8 mouse cellular contexts compared by ENCODE assay signal in the genomic region with DNA sequence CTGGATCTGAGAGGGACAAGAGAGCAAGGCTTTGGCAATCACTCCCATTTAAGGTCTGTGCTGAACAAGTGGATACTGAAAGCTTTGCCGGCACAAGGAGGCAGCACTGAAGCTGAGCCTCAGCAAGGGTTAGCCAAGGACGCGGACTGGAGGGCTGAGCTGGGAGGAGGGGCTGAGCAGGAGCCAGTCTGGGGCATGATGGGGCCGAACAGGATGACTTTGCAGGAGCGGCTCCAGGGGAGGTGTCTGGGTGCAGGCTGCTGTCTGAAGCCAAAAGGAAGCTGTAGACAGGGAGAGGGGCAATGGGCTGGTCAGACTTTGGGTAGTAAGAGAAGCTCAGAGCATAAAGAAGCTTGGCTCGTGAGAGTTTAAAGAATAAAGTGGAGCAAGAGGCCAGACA. TPM values are rescaled to one million over a fixed set of nuclear protein-coding genes. Genes with fewer than 3 reads are reported as not detected.
DNase-seq lines count a peak whose midpoint lies in the region; ATAC-seq and TF ChIP-seq lines count a peak whose summit lies in the region.

No protein-coding gene starts in this region.

- H3K9me3 ChIP-seq in intestine, embryonic 16.5 days (ENCODE audit: control insufficient read depth, low read length), result no peaks in the 10 kb centered on the region
- H3K9me3 ChIP-seq in neural tube, embryonic 12.5 days, result no peaks in the 10 kb centered on the region

- H3K4me3 ChIP-seq in intestine, embryonic 16.5 days (ENCODE audit: low read length), result no peak overlapping the region
- no peak overlapping the region for H3K4me3 ChIP-seq in liver, adult 2 months (ENCODE audit: insufficient read depth, low read depth, low read length)
- H3K4me3 ChIP-seq in neural tube, embryonic 12.5 days, result no peak overlapping the region

- peak; percentile 33 for TF ChIP-seq CTCF in liver, adult 2 months (IDR thresholded peaks at IDR 0.05; ENCODE audit: low read depth, low read length)

- WGBS in intestine, embryonic 16.5 days, result 11% methylated on average over 6 of the region's 6 CpGs
- WGBS in liver, adult 2 months, result 18% methylated on average over 6 of the region's 6 CpGs
- 11% methylated on average over 6 of the region's 6 CpGs for WGBS in neural tube, embryonic 12.5 days

- H3K27me3 ChIP-seq in intestine, embryonic 16.5 days (replicated peaks; ENCODE audit: control insufficient read depth, insufficient read depth, low read length), result no peaks in the 10 kb centered on the region
- H3K27me3 ChIP-seq in liver, adult 2 months (ENCODE audit: control insufficient read depth, insufficient read depth, low read length), result no peaks in the 10 kb centered on the region; the same call in 1 of the 2 replicates
- no peaks in the 10 kb centered on the region for H3K27me3 ChIP-seq in neural tube, embryonic 12.5 days (replicated peaks)

- H3K79me2 ChIP-seq in liver, adult 2 months (ENCODE audit: control insufficient read depth, insufficient read depth, low read length), result no peaks in the 10 kb centered on the region

- peak; percentile 62; the same call in 1 of the 2 replicates for ATAC-seq in intestine, embryonic 16.5 days
- ATAC-seq in neural tube, embryonic 12.5 days (ENCODE audit: low FRiP score, low read depth), result no peak

- no peaks in the 10 kb centered on the region for H3K4me1 ChIP-seq in intestine, embryonic 16.5 days (ENCODE audit: control insufficient read depth, insufficient read depth, low read length)
- H3K4me1 ChIP-seq in liver, adult 2 months (ENCODE audit: control insufficient read depth, insufficient read depth, low read length), result no peaks in the 10 kb centered on the region
- peaks cover 5% of the 10 kb centered on the region; the same call in 1 of the 2 replicates for H3K4me1 ChIP-seq in neural tube, embryonic 12.5 days

- no peak overlapping the region for H3K4me2 ChIP-seq in intestine, embryonic 16.5 days (ENCODE audit: low read depth, low read length)
- 0 out of 2 replicates have a peak overlapping the region, but pooled peaks have one; percentile 24 for H3K4me2 ChIP-seq in neural tube, embryonic 12.5 days (replicated peaks)

- H3K36me3 ChIP-seq in intestine, embryonic 16.5 days (ENCODE audit: control insufficient read depth, insufficient read depth, low read length), result no peaks in the 10 kb centered on the region
- no peaks in the 10 kb centered on the region for H3K36me3 ChIP-seq in liver, adult 2 months (ENCODE audit: control insufficient read depth, insufficient read depth, low read length)
- no peaks in the 10 kb centered on the region for H3K36me3 ChIP-seq in neural tube, embryonic 12.5 days

- no peak for TF ChIP-seq POLR2A in liver, adult 2 months (IDR thresholded peaks at IDR 0.05; ENCODE audit: extremely low read depth, insufficient read depth, low read length)

- DNase-seq in 3134 (ENCODE audit: extremely low read depth, insufficient read length, low spot score), result peak; percentile 63
- peak; percentile 49 to 61 for DNase-seq in adrenal gland, adult 18-20 months (ENCODE audit: low spot score in 2 of 2)
- peak; percentile 19 for DNase-seq in embryo, embryonic 11.5 days (ENCODE audit: low read depth, low spot score)
- peak; percentile 39 to 71 for DNase-seq in gastrocnemius, postnatal 4 days (ENCODE audit: low spot score in 2 of 2)
- no peak for DNase-seq in liver, adult 2 months (ENCODE audit: extremely low read depth, low read depth, low spot score)
- DNase-seq in urinary bladder, postnatal 10 days (ENCODE audit: low spot score), result peak; percentile 23

- H3K27ac ChIP-seq in intestine, embryonic 16.5 days (ENCODE audit: low read length), result no peak overlapping the region
- H3K27ac ChIP-seq in liver, adult 2 months (replicated peaks; ENCODE audit: insufficient read depth, low read depth, low read length), result no peak overlapping the region
- H3K27ac ChIP-seq in neural tube, embryonic 12.5 days, result no peak overlapping the region

- no peak overlapping the region for H3K9ac ChIP-seq in intestine, embryonic 16.5 days (ENCODE audit: low read depth, low read length)
- H3K9ac ChIP-seq in liver, adult 2 months (ENCODE audit: low read depth, low read length), result no peak overlapping the region
- no peak overlapping the region for H3K9ac ChIP-seq in neural tube, embryonic 12.5 days

RNA-seq across cellular contexts. Expression of gene Mgst2, which starts 48.2 kb away (rescaled TPM):
- total RNA-seq in adrenal gland, adult 18-20 months (2021), result 100 to 1,000 TPM; 102 to 181 TPM
- total RNA-seq in gastrocnemius, postnatal 4 days (2021), result 1 to 10 TPM; 2.0 to 2.2 TPM
- polyA plus RNA-seq in intestine, embryonic 16.5 days (2015; fragmentation: Nextera tagmentation; extraction: Ambion mirVana), result 49.8 and 61.7 TPM in 2 replicates
- total RNA-seq in liver, adult 2 months (2014; rRNA removed), result not detected in 2 replicates
- 0.02 TPM in 1 of 2 replicates, not detected in the other for polyA plus RNA-seq in liver, adult 2 months (2012; rRNA removed)
- 1.3 and 1.5 TPM in 2 replicates for polyA plus RNA-seq in neural tube, embryonic 12.5 days (2016; fragmentation: Nextera tagmentation; extraction: Ambion mirVana)

RNA-seq across cellular contexts. Expression of gene Setd7, which starts 51.3 kb away (rescaled TPM):
- 10 to 100 TPM; 48.3 to 48.8 TPM for total RNA-seq in adrenal gland, adult 18-20 months (2021)
- 10 to 100 TPM; 74.5 to 82.5 TPM for total RNA-seq in gastrocnemius, postnatal 4 days (2021)
- 1.8 and 2.0 TPM in 2 replicates for polyA plus RNA-seq in intestine, embryonic 16.5 days (2015; fragmentation: Nextera tagmentation; extraction: Ambion mirVana)
- 1.9 and 2.8 TPM in 2 replicates for total RNA-seq in liver, adult 2 months (2014; rRNA removed)
- 1.0 and 1.6 TPM in 2 replicates for polyA plus RNA-seq in liver, adult 2 months (2012; rRNA removed)
- 3.7 and 4.2 TPM in 2 replicates for polyA plus RNA-seq in neural tube, embryonic 12.5 days (2016; fragmentation: Nextera tagmentation; extraction: Ambion mirVana)

Comparison
In these comparisons a context has a peak if more than half of its experiments do, and no peak if none do; other contexts are left out.
1. RNA of gene Mgst2, which starts 48.2 kb away (total RNA-seq): 102 to 181 TPM in adrenal gland, adult 18-20 months; 2.0 to 2.2 TPM in gastrocnemius, postnatal 4 days and not detected in liver, adult 2 months; every median in the first group is over 10 times any median in the second.
2. RNA of gene Setd7, which starts 51.3 kb away (total RNA-seq): 74.5 to 82.5 TPM in gastrocnemius, postnatal 4 days and 48.3 to 48.8 TPM in adrenal gland, adult 18-20 months; 1.9 to 2.8 TPM in liver, adult 2 months; every median in the first group is over 10 times any median in the second.